Mouse (Mus musculus) adrenal gland, postnatal 14 days (tissue): Measurements from ENCODE around the gene Trim80. TPM values are rescaled to one million over a fixed set of nuclear protein-coding genes. Genes with fewer than 3 reads are reported as not detected.
A peak's percentile ranks its signal among the peaks of the same experiment; 100 is the strongest.
"Not testable (repeated sequence)": the region's sequence is repeated elsewhere in the genome, so short reads cannot be mapped to it uniquely, and the experiment has no call there.

ENCODE experiments used
- DNase-seq: peaks from one replicate; pipeline ENCODE4 v3.0.0; 2021; ENCODE audit warnings: mixed read lengths
- total RNA-seq: library from RNA; stranded (reverse); gene quantifications from 2 replicates; pipeline ENCODE4 v1.2.3, GENCODE M21; 2021

Gene Trim80
- total RNA-seq, 1 experiment from 2014 or later: not detected

DNA sequence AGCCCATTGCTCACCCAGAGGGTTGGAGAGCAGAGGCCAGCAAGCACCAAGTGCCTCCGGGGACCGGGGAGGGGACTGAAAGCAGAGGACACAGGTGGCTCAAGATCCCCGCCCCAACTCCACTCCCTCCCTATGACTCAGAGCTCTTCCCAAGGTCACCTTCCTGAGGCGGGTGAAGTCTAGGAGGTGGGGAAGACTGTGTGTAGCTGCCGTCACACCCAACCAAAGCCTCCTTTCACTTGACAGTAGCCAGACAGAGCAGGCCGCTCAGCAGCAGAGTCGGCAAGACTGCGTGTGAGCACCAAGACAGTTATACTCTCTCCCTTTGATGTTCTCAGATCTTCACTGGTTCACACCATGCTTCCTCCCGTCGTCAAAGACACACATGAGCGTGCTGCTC is 23.1 kb downstream of the Trim80 start:
- DNase-seq: peak; percentile 31

DNA sequence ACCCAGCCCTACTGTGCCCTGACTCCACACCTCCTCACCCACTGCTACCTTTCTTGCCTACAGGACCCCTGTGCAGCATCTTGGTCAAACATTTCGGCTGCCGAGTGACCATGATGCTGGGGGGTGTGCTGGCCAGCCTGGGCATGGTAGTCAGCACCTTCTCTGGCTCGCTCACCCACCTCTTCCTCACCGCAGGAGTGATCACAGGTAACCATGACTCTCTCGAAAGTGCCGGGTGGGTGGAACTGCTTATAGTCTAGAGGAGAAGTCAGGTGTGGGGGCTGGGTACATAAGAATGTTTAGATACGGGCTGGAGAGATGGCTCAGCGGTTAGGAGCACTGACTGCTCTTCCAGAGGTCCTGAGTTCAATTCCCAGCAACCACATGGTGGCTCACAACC is 24.5 kb downstream of the Trim80 start:
- no peak for DNase-seq

DNA sequence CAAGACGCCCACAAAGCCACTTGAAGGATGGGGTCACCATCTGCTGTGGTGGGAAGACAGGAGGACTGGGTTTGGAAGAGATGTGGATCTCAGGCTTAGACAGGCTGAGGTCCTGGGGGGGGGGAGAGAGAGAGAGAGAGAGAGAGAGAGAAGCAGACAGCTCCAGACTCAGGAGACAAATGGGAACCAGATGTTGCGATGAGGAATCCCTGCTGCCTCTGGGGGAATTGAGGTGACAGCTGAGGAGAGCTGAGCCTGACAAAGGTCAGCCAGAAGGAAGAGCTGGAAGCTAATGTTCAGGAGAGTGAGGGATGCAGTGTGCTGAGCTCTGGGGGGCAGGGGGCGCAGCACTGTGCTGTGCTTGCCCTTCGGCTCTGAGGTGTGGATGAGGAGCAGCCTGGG is 26.9 kb downstream of the Trim80 start:
- no peak for DNase-seq

DNA sequence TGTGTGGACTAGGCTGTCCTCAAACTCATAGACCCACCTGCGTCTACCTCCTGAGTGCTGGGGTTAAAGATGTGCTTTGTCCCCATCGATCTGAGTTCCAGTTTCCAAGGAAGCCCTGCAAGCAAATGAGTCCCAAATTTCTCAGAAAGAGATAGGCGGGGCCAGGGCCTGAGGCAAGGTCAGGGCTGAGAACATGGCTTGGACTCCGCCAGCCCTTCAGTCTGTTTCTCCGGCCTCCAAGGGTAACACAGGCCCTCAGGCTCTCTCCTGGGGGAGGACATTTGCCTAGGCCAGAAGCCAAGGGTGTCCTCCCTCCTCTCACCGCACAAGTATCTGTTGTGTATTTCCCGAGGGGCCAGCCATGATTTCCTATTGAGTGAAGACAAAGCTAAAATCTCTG is 31.8 kb downstream of the Trim80 start:
- no peak for DNase-seq

DNA sequence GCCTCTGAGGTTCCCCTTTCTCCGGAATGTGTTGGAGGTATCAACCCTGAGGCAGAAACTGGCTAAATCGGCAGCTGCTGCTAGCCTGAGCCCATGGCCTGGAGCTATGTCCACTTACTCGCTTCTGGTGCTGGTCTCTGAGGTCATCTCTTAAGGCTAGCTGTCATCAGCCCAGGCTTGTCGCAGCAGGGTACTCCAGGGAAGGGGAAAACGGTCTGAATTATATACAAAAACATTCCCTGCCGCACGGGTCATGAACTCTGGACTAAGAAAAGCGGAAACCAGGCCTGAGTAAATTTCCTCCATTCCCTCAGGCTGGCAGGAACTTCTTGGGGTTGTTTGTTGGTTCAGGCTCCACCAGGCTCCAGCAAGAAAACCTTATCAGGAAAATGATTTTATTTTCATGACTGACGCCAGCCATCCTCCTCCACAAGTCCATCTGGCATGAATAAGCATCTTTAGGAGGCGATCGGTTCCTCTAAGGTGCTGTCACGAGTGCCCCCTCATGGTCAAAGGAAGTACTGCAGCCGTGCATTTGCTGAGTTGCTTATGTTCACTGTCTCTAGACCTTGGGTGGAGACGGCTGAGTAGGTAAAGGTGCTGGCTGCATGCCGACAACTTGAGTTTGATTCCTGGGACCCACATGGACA is 33.4 kb downstream of the Trim80 start:
- peak; percentile 93 for DNase-seq

DNA sequence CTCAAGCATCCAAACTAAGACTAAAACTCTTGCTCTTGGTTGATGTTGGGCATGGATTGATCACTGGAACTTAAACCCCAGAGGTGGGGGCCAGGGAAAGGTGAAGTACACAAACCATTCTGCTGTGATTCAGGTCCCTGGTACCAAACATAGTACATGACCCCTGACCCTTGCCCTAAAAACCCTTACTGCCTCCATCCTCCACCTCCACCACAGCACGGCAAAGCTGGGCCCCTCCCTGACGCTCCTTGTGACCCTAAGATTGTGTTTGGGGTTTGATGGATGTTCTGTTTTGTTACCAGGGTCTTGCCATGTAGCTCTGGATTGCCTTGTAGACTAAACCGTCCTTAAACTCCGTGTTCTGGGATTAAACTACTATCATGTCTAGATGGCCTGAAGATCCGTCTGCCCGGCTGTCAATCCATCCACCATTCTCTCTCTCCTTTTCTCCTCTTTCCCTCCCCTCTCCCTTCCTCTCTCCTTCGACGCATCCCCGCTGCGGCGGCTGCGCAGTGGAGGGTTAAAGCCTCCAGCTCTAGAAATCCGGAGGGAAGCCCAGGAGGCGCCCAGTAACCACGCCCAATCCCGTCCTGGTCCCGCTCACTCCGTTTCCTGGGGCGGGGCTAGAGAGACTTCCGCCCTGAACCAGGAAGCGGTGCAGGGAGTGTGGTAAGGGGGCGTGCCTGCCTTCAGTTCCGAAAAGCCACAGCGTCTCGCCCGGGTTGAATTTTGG is 34.8 kb downstream of the Trim80 start, which contains the start of gene Armc7:
Armc7 (plus strand) TSS at position 643 of the 733 bp plus-strand sequence.
- peak; percentile 97 for DNase-seq

DNA sequence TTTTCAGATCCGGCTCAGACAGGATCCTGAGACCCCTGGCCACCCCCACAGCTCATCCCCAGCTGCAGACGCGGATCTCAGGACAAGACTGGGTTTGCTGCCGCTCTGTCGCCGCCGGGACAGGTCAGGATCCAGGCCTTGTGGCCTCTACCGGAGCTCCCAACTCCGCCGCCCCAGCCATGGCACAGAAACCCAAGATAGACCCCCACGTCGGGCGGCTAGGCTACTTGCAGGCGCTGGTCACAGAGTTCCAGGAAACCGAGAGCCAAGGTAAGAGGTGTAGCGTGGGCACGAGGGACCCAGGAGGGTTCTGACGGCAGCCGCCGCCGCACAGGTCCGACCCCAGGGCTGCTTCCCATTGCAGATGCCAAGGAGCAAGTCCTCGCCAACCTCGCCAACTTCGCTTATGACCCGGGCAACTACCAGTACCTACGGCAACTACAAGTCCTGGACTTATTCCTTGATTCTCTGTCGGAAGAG is 35.5 kb downstream of the Trim80 start:
- DNase-seq: no peak

DNA sequence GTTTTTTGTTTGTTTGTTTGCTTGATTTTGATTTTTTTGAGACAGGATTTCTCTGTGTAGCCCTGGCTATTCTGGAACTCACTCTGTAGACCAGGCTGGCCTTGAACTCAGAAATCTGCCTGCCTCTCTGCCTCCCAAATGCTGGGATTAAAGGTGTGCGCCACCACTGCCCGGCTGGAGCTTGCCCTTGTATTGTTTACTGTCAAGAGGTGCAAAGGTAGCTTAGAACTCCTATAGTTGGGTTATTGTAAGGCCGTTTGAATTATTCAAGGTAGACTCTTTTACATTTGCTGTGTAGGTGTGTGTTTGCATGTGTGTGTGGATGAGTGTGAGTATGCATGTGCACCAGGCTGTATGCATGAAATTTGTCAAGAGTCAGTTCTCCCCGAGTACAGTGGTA is 36.3 kb downstream of the Trim80 start:
- DNase-seq: not testable (repeated sequence)

DNA sequence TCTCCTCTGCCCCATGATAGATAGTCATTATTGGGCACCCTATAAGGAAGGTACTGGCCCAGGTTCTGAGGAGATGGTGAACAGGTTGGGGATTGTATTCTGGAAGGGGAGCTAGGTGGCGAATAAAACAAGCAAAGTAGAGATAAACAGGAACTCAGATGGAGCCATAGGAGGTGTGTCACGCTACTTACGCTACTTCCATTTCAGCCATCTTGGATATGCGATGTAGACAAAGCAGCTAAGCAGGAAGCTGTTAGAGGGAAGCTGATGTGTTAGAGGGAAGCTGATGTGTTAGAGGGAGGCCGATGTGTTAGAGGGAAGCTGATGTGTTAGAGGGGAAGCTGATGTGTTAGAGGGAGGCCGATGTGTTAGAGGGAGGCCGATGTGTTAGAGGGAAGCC is 37.0 kb downstream of the Trim80 start:
- not testable (repeated sequence) for DNase-seq

DNA sequence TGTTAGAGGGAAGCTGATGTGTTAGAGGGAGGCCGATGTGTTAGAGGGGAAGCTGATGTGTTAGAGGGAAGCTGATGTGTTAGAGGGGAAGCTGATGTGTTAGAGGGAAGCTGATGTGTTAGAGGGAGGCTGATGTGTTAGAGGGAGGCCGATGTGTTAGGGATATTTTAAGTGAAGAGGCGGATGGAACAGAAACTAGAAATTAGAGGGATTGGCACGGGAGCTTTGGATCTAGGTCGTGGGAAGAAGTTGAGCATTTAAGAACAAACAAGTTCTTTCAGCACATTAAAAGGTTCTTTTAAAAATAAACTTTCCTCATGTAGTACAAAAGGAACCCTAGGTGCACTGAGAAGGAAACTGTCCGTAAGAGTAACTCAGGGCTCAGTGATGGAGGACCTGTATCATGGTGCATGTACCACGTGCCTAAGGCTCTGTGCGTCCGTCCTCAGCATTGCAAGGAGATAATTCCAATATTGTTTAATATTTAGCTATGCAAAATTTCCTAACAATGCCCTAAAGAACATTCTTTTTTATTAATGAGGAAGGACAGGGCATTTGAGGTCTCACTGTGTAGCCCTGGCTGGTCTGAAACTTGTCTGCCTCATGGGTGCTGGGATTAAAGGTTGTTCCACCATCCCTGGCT is 38.1 kb downstream of the Trim80 start:
- no peak for DNase-seq

DNA sequence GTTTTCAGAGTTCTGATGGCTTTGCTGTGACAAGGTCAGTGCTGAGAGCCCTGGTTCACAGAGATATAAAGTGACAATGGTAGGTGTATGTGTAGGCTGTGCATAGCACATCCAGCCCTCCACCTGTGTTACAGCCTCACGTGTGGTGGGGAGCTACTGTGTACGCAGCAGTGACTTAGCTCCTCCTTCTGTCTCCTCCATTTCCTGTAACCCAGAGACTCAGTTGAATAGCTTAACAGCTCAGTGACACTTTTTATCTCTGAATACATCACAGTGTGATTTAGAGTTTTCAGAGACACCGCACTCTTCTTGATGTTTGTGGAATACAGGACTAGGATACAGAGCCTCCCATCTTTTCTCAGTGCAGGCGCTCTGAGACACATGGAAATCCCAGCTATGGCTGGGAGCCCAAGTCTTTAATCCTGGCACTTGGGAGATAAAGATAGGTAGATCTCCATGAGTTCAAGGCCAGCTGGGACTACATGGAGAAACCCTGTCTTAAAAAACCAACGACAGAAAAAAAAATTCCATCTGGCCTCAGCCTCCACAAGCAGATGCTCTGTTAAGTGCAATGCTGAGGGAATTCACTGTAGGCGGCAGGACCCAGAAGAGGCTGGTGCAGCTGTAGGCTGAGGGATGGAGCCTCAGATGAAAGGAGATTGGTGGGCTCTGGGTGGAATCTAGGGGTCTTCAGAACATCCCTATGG is 41.4 kb downstream of the Trim80 start:
- no peak for DNase-seq

DNA sequence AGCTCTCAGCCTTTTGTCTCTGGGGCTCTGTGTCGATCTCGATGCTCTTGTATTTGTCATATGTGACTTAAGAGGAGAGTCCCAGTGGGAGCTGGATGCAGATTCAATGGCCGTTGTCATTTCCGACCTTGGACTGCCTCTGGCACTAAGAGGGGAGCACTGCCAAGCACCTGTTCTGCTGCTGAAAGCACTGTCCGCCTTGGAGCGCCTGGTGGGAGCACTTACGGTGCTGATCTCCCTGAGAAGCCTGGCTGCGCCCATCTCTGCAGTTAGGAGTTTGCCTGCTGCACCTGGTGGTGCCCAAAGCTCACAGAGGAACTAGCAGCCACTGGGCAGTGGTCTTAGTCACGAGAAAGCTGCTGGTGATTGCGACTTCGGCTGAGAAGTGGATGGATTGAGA is 42.9 kb downstream of the Trim80 start:
- no peak for DNase-seq

DNA sequence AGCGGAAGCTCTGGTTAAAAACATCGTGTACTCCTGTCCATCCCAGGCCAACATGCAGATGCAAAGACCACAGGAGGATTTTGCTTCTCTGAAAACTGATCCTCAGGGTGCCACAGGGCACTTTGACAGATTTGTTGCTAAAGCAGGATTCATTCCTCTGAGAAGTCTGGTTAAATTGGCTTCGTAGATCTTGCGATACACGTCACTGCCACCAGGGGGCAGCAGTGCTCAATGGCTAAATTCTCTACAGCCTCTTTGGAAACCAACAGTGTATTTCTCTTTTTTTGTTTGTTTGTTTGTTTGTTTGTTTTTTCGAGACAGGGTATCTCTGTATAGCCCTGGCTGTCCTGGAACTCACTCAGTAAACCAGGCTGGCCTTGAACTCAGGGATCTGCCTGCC is 43.4 kb downstream of the Trim80 start:
- peak; percentile 85 for DNase-seq

DNA sequence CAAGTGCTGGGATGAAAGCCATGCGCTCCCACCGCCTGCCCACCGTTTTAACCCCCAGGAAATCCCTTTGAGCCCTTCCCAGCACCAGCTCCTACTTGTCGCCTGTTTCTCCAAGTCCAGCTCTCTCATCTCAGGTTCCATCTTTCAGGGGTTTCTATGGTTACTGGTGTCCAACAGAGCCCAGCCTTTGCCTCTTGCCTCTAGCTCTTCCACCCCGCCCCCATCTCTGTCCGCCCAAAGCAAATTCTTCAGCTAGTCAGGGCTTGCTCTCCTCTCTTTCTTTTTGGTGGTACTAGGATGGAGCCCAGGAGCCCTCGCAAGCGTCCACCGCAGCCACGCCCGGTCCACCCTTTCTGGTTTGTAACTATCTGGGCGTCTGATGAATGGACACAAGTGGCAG is 44.8 kb downstream of the Trim80 start:
- DNase-seq: no peak

DNA sequence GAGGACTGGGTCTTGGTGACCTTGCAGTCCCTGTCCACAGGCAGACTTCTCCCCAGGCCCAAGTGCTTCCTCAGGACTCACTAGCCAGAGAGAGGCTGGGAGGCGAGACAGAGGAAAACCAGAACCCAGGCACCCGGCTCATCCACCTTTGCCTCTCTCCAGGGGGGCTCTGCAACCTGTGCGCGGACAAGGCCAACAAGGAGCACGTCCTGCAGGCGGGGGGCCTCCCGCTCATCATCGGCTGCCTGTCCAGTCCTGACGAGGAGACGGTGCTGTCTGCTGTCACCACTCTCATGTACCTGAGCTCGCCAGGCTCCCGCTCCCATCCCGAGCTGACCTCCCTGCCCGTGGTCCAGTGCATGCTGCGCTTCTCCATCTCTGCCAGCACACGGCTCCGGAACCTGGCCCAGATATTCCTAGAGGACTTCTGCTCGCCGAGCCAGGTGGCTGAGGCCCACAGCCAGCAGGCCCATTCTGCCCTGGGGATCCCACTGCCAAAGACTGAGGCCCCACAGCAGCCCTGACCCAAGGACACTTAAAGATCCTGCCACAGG is 48.3 kb downstream of the Trim80 start:
- no peak for DNase-seq

DNA sequence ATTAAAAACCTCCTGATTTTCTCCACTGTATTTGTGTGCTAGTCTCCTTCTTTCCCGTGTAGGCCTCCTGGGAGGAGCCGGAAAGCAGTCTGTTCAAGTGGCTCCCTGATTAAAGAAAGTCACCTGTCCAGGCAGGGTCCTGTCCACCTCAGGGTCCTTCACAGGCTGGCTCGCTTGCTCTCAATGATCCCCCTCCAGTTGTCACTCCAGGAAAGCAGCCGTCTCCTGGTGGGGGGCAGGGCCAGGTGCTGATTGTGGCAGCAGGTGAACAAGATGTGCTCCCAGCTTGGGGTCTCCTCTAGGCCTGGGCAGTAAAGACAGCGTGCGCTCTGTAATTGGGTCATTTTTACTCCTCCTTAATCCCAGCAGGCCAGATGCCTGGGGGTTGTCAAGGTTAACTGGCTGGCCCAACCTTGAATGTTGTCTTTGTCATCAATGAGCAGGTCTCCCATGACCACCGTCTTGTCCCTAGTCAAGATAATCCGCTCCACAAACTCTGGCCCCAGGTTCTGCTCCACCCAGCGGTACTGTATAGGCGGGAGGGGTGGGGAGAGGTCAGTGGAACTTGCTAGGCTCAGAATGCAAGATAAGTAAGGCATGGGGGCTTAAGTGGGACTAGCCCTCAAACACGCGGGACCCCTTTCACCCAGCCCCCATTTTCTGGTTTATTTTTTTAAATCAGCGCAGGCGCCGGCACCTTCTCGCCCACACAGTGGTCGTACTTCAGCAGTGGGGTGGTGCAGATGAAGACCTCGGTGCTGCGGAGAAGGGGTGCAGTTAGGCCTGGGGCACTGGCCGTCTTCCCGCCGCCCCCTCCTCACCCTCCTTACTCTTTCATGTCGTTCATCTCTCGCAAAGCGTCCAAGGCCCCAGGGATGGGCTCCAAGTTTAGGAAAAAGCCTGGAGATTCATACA is 50.4 kb downstream of the Trim80 start:
- peak; percentile 49 for DNase-seq

DNA sequence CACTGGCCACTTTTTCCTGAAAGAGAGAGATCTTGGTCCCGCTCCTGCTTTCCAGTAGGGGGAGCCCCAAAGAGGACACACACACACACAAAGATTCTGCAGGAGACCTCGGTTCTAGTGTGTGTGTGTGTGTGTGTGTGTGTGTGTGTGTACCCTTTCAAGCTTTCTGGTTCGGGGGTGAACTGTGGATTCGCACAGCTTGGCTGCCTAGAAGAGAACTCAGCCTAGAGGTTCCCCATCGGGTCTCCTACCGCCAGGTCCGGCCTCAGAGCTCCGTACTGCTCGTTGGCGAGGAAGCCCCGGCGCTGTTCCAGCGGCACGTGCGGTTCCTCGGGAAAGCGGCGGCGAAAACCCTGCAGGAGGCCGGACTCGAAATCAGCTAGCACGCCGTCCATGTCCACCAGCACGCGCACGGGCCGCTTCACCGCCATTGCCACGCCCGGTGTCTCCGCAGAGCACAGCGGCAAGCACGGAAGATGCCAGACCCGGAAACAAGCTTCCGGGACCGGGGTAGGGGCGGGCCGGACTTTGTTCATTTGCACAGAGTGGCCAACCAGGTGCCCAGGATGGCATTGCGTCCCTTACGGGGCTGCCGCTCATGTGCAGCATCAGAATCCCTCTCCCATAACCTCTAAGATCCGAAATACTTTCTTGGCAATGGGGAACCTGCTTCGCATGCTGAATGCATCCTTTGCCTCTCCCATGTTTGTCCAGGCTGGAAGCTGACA is 51.2 kb downstream of the Trim80 start, which contains the start of gene Nt5c:
Nt5c (minus strand) TSS at position 507 of the 728 bp plus-strand sequence.
- peak; percentile 92 for DNase-seq

DNA sequence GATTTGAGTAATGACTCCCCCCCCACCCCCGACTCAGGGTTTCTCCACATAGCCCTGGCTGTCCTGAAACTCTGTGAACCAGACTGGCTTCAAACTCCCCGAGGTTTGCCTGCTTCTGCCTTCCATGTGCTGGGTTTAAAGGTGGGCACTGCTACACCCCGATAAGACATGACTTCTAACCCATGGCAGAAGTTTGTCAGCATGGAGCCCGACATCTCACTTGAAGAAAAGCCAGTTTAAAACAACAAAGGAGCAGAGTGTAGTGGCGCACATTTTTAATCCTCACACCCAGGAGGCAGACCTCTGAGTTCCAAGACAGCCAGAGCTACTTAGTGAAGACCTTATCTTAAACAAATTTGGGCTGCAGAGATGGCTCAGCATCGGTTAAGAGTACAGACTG is 52.0 kb downstream of the Trim80 start:
- no peak for DNase-seq

DNA sequence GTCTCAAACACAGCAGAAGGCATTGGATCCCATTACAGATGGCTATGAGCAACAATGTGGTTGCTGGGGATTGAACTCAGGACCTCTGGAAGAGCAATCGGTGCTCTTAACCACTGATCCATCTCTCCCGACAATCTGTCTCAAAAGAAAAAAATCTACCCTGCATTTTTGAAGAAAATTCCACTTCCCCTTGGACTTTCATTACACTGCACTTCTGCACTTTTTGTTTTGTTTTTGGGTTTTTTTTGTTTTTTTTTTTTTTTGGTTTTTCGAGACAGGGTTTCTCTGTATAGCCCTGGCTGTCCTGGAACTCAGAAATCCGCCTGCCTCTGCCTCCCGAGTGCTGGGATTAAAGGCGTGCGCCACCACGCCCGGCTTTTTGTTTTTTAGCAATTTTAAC is 56.2 kb downstream of the Trim80 start:
- not testable (repeated sequence) for DNase-seq
